Mouse (Mus musculus): Measurements from ENCODE around the gene Sp7.

The Sp7 gene

DNA sequence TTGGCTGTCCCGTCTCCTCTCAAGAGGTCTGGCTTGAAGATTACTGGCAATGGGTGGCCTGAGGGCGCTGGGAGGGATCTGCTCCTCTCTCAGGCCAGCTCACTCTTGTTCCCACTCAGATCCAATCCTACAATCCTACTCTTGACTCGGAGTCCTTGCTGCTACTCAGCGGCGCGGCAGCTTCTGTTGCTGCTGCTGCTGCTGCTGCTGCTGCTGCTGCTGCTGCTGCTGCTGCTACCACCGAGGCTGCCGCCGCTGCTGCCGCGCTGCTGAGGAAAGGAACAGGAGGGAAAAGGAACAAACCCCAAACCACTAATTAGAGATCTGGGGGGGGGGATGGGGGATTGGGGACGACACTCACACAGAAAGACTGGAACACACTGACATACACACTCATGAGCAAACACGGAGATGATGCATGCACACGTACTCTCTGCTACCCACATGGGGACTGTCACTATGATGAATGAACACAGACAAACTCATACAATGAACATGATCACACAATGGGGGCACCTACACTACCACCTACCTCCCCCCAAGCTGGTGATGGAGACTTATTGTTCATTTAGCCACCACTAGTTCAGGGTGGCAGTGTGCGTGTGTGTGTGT is at the start of gene Sp7:
Sp7 (minus strand) TSS at position 450 of the 612 bp plus-strand sequence.
- no peak for DNase-seq (ENCODE audit: low read depth)

DNA sequence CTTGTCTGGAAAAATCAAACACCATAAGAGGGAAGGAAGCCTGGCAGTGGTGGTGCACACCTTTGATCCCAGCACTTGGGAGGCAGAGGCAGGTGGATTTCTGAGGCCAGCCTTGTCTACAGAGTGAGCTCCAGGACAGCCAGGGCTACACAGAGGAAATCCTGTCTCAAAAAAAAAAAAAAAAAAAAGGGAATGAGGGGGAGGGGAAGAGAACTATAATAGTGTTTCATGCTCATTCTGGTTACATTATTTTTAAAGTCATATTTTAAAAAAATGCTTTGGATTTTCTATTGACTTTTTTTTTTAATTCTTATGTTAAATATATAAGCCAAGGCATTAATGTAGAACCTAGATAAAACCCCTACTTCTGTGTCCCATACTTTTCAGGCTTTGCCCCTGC is 46.7 kb upstream of the Sp7 start:
- DNase-seq (ENCODE audit: low read depth) = no peak

DNA sequence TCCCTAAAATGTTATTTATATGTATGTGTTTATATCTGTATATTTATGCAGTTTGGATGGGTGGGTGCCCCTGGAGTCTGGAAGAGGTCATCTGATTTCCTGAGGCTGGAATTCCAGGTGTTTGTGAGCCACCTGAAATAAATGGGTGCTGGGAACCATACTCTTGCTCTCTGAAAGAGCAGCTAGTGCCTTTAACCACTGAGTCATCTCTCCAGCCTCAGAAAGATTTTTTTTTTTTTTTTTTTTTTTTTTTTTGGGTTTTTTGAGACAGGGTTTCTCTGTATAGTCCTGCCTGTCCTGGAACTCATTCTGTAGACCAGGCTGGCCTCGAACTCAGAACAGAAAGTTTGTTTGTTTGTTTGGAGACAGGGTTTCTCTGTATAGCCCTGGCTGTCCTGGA is 44.1 kb upstream of the Sp7 start:
- DNase-seq (ENCODE audit: low read depth) = no peak

DNA sequence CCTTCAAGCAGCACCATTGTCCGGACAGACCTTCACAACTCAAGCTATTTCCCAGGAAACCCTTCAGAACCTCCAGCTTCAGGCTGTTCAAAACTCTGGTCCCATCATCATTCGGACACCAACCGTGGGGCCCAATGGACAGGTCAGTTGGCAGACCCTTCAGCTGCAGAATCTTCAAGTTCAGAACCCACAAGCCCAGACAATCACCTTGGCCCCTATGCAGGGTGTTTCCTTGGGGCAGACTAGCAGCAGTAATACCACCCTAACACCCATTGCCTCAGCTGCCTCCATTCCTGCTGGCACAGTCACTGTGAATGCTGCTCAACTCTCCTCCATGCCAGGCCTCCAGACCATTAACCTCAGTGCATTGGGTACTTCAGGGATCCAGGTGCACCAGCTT is 42.3 kb upstream of the Sp7 start:
- no peak for DNase-seq (ENCODE audit: low read depth)

DNA sequence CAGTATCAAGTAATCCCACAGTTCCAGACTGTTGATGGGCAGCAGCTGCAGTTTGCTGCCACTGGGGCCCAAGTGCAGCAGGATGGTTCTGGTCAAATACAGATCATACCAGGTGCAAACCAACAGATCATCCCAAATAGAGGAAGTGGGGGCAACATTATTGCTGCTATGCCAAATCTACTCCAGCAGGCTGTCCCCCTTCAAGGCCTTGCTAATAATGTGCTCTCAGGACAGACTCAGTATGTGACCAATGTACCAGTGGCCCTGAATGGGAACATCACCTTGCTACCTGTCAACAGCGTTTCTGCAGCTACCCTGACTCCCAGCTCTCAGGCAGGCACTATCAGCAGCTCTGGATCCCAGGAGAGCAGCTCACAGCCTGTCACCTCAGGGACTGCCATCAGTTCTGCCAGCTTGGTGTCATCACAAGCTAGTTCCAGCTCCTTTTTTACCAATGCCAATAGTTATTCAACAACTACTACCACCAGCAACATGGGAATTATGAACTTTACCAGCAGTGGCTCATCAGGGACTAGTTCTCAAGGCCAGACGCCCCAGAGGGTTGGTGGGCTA is 41.7 kb upstream of the Sp7 start:
- no peak for DNase-seq (ENCODE audit: low read depth)

DNA sequence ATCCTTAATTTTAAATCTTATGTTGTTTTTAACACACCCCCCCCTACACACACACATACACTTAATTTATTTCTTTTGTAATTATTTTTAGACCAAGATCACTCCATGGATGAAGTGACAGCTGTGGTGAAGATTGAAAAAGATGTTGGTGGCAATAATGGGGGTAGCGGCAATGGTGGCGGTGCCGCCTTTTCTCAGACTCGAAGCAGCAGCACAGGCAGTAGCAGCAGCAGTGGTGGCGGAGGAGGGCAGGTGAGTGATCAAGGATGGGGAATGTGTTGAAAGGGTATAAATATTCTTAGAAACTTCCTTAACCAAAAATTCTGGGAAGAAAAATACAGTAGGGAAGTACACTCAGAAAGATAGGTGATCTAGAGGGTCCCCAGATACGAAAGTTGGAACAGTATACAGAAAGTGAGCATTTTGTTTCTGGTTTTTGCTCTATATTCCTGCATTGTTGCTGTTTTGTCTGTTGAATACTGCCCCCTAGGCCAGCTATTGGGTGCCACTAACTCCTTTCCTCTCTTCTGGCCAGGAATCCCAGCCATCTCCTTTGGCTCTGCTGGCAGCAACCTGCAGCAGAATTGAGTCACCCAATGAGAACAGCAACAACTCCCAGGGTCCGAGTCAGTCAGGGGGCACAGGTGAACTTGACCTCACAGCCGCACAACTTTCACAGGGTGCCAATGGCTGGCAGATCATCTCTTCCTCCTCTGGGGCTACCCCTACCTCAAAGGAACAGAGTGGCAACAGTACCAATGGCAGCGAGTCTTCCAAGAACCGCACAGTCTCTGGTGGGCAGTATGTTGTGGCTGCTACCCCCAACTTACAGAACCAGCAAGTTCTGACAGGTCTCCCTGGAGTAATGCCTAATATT is 40.9 kb upstream of the Sp7 start:
- DNase-seq (ENCODE audit: low read depth) = no peak

DNA sequence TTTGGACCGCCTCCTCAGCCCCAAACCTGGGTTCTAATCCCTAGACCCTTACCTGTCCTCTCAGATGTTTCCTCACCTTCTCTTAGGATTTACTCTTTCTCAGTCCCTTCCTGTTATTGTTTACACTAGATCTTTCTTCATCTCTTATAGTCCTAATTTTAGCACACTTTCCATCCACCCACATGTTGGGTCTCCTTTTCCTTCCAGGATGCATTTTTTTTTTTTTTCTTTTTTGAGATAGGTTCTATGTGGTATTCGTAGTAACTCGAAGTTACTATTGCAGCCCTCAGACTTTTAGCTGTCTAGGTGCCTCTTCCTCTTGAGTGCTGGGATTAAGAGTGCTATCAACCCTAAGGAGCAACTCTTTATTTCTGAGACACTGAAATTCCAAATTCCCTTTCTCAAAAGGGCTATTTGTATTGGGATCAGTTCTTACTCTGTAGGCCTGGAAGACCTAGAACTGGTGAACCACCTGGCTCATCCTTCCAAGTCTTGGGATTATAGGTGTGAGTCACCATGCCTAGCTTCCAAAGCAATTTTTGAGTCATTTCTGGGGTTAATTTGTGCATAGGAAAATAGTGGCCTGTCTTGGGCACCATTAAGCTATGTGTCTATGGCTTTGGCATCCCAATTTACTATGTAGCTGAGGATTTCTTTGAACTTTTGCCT is 40.1 kb upstream of the Sp7 start:
- DNase-seq (ENCODE audit: low read depth) = no peak

DNA sequence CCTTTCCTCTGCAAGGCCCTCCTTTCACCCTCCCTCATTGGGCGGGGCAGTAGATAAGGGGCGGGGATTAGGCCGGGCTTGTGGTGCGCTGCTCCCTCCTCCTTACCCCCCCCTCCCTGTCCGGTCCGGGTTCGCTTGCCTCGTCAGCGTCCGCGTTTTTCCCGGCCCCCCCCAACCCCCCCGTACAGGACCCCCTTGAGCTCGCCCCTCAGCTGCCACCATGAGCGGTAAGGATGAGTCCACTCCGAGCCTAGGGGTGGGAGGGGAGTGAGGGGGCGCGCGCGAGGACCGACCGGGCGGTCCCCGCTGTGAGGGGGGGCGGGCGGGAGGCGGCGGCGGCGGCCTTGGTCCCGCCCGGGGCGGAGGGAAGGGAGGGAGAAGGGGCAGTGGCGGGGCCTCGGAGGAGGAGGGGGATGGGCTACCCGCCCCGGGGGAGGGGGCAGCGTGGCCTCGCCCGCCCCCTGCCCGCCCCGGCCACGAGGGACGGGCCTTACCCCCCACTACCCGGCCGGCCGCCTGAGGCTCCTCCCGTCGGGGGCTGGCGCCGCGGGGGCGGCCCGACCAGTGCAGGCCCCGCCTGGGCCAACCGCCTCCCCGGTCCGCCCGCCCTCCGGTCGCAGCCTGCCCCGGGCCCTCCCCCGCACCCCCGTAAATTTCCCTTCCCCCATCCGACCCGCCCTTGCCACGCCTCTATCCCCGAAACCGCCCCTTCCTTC is 39.4 kb upstream of the Sp7 start:
- peak; percentile 90 for DNase-seq (ENCODE audit: low read depth)

DNA sequence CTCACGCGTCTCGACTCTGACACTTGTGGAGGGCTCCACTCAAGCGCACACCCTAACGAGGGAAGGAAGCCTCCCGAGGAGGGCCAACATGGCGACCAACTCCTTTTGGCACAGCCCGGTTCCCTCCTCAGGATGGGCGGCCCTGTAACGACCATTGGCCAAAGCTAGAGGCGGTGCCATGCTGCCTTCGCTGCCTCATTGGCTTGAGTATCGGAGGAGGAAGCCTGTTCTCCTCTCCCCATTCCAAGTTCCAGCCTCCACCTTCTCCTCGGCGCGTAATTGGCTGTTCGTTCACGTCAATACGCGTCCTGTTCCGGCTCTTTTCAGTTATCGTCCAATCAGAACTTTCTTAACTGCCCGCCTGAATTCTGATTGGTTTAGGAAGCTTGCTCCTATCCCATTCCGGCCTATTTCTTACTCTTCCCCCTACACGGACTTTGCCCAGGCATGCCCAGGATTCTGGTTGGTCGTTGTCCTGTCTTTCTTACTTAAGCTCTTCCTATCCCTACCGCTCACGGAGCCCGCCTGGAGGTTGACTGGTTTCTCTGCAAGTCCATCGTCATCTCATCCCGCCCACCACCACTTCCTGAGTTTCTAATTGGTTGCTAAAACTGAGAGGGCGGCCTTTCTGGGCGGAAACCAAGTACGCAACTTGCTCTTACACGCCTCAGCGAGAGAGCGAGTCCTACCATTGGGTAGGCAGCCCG is 38.7 kb upstream of the Sp7 start, which contains the start of gene Sp1:
Sp1 (plus strand) TSS at position 655 of the 707 bp plus-strand sequence.
- DNase-seq (ENCODE audit: low read depth) = peak; percentile 100

DNA sequence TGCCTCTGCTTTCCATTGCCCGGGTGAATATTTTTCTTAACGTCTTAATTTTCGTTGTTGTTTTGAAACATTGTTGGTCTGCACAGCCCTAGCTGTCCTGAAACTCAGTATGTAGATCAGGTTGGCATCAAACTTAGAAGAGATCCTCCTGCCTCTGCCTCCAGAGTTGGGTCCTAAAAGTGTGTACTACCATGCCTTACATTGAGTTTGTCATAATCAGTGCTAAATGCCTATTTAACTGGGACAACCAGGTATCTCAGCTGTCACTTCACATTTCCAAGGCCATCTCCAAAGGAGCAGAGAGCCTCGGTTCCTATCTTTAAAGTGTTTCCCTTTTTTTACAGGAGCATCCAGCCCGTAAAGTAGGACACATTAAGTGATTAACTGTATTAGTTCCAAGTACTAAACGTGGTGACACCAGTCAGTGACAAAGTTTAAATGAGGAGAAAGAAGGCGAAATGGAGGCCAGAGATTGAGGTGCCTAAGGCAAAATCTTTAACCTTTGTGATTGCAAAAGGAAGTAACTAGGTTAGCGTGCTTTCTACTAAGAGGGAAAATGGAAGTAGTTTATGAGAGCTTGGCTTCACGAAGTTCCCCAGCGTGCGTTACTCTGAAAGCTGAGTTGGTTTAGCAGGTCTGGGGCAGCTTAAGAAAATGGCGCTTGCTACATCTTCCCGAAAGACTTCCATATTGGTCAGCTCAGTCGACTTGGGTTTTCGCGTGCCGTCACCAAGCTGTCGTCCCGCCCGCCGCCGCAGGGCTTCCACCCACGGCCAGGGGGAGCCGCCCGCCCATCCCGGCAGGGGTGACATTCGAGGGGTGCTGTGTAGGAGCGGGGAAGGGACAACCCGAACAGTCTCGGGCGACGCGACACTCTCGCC is 37.9 kb upstream of the Sp7 start:
- no peak for DNase-seq (ENCODE audit: low read depth)

DNA sequence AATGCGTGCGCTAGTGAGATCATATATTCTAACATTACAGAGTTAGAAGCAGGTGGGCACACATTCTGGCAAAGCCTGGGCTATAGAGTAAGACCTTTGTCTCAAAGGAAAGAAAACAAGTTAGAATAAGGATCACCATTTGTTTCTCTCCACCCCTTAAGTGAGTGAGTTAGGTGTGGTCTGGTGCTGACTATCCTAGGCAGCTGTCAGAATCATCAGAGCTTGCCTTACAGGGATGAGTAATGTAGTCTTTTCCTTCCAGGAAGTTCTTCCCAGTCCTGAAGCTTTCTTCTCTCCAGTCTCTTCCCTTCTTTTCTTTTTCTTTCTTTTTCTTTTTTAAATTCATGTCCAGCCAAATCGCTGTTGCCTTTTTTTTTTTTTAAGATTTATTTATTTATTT is 35.2 kb upstream of the Sp7 start:
- DNase-seq (ENCODE audit: low read depth) = no peak

DNA sequence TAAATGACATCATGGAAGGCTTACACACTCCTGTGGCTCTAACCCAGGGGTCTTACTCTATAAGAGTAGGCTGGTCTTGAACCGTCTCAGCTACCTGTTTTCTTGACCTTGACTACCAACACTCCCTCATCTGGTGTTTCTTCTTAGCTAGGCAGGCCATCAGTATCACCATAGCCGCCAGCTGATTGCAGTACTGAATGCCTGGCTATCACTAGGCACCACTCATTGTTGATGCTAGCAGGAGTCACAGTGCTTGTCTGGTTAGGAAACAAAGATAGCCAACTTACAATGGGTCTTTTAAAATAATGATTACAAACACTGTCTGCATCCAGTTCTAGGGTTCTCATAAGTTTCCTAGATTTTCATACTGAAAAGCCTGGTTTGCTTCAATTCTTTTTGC is 34.3 kb upstream of the Sp7 start:
- no peak for DNase-seq (ENCODE audit: low read depth)

DNA sequence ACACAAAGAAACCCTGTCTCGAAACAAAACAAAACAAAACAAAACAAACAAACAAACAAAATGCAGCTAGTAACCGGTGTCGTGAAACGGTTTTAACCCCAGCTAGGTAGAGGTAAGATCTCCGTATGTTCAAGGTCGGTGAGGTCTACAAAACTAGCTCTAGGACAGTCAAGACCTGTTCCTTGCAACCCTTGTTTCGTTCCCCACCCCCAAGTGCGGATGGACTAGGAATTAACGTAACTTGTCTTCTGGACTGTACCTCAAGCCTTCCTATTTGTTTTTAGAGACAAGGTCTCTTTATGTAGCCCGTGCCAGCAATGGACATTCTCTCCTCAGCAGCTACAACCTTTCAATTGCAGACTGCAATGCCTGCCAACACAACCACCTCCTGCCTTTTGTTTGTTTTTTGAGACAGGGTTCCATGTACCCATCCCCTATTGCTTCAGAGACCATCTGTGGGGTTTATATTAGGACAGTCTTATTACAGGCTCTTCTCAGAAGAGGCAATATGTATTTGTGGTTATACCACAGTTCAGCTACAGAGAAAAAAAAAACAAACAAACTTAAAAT is 33.6 kb upstream of the Sp7 start:
- peak; percentile 40 for DNase-seq (ENCODE audit: low read depth)

DNA sequence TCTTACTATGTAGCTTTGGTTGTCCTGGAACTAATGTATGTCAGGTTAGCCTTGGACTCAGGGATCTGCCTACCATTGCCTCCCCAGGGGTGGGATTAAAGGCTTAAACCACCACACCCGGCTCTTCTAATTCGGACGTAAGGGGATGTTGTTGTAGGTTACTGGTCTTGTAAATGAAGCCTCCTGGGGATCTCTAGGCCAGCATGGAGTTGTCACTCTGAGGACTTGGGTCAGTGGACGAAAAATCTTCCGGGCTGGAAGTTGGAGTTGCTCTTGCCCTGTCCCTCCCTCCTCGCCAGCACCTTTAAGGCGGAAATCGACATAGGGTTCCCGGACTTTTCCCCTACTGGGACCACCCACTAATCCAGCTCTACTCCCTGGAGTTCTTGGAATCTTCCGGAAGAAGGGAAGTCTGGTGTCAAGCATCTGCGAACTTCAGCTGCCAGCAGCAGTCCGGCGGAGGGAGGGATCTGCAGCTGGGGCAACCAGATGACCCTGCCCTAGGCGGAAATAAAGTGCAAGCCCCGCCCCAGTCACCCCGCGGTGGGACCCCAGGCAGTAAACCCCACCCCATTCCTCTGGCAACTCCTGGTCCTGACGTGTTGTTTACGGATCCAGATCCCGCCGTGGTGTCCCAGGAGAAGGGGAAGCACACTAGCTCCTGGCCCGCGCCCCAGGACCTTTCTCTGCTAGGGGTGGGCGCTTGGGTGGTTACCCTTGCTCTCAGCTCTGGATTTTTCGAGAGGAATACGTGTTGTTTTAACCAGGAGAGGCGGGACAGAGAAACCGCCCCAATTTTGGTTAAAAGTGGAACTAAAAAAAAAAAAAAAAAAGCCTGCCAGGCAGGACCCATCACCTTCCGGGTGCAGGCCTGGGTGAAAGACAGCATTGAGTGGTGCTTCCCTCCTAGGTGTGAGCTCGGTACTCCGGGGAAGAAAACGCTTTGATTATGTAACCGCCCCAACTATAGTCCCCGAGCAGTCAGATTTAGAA is 32.5 kb upstream of the Sp7 start:
- DNase-seq (ENCODE audit: low read depth) = peak; percentile 82

DNA sequence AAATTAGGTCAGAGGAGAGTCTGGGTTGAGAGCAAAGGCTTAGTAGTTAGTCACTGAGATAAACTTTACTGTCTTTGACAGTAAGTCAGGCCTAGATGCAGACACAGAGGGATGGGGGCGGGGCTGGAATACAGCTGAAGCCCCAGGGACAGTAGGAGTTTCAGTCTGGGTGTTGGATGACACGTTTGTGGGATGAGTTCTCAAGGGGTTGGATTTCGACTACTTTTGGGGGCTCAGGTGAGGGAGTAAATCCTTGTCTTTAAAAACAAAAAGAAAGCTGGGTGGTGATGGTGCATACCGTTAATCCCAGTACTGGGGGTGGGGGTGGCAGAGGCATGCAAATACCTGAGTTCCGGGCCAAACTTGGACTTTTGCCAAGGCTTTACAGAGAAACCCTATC is 31.6 kb upstream of the Sp7 start:
- DNase-seq (ENCODE audit: low read depth) = peak; percentile 46

DNA sequence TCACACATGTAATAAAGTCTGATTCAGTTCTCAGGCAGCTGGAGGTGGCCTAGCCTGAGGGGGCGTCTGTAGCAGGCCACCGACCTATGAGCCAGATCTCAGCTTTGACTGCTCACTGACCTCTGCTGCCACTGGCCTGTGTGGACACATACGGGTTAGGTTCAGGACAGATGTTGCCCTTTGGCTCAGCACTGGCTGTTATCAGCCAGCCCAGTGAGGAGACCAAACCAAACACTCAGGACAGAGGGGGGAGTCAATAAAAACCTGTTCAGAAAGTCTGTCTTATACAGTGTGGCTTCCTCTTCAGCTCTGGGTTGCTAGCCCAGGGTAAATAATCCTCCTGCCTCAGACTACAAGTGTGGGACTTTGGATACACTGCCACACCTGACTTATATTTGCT is 28.1 kb upstream of the Sp7 start:
- DNase-seq (ENCODE audit: low read depth) = no peak

DNA sequence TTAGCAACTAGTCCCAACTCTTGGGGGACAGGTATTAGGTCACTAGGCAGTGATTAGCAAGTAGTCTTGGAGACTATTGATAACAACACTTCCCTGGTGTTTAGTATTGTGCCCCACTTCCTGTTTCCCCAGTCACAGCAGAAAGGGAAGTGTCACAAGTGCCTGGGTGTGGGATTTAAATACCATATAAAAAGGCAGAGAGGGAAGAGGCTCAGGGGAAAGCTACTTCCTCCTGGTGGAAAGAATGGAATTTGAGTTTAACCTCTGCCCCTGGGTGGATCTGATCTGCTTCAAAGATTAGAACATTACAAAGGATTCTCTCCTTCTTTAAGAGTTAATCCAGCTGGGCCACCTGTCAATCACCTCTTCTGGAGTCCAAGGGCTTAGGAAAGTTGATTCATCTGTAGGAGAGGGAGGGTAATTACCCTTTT is 26.6 kb upstream of the Sp7 start:
- no peak for DNase-seq (ENCODE audit: low read depth)

DNA sequence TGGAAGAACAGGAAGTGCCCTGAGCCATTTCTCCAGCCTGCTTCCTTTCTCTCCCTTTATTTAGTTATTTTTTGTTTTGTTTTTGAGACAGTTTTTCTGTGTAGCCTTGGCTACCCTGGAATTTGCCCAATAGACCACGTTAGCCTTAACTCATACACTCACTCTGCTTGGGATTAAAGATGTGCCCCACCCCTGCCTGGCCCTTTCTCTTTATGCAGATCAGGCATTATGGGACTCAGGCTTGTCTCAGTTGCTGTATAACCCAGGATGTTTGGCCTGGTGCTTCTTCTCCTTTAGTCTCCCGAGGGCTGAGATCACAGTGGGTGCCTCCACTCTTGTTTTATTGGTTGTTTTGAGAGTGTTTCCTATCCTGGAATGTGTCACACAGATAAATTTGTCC is 25.5 kb upstream of the Sp7 start:
- no peak for DNase-seq (ENCODE audit: low read depth)

DNA sequence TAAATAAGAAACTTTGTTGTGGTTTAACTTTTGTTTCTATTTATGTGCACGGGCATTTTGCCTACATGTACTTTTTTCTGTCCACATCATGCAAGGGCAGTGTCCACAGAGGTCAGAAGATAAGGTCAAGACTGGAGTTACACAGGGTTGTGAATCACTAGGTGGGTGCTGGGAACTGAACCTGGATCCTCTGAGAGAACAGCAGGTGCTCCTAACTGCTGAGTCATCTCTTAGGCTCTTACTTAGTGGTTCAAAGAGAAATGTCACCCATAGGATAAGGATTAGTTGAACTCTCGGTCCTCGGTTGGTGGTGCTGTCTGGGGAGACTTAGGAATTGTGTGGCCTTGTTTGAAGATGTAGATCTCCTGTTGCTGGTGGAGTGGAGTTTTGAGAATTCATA is 22.0 kb upstream of the Sp7 start:
- no peak for DNase-seq (ENCODE audit: low read depth)
